Mouse (Mus musculus) cerebellum, postnatal 25 days (tissue): ENCODE measurements at regions not wholly inside any gene's neighbourhood (a gene's known extent, or its start where the extent isn't known, plus 50 kb on each side); places are given as distances from the start of the nearest gene placed in this dataset.

ENCODE experiments used
- DNase-seq, 2 experiments: peaks; one replicate each; pipeline ENCODE4 v3.0.0; 2021; ENCODE audit warnings: mixed read lengths in 2 of 2

DNA sequence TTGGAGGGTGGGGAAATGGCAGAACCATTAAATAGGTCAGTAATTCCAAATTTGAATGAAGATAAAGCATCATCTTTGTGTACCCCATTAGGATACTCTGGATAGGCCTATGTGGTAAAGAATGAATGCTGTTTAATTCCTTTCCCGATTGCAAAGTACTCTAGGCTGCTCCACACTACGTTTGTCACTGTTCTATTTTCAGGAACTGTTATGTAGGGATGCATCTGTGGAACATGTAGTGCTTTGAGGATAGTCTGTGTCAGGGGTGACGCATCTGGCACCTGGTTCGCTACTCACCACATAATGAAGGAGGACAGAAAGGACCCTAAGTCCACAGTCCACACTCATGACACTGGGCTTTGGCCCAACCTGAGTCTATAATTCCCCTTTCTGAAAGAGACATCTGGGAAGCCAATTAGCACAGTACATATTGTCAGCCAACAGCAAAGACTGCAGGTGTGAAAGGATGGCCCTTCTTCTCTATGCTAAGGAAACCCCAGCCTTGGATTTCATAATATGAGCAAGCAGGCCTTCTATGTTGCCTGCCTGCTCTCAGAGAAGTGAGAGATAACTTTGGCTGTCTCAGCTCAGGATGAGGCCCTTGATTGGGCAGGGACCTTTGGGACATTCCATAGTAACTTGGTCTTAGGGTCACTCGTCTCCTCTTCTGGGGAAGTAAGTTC lies 230.4 kb upstream of the Marcks start:
- DNase-seq: no peak

DNA sequence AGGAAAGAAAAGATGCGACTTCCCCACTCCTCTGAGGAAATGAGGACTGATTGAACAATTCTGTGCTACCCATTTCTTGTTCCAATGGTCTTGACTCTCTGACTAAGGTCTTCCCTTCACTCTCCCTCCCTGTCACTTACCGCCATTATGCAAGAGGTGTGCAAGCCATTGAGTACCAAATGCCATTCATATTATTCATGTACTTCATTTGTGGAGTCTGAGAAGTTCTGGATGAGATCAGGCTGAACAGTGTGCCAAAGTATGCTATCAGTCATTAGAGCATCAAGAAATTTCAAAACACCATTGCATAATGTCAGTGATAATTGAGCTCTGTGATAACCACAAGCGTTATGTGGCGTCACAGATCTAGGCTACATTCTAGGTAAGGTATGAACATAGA lies 229.1 kb upstream of the Marcks start:
- no peak for DNase-seq

DNA sequence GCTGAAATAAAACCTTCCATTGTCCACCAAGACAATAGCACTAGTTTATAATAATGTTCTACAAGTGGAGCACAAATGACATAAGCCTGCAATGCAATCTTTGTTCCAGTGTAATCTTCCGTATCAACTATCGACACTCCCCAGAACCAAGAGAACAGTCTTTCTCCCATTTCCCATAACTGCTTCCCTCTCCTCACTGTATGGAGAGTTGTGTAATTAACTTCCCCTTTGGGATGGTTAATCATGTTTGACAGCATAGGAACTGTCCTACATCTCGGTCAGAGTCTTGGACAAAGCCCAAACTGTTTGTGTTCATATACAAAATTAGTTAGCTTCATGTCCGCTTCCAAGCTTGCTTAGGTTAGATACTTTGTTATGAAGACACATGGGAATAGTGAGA lies 225.8 kb upstream of the Marcks start:
- no peak for DNase-seq

DNA sequence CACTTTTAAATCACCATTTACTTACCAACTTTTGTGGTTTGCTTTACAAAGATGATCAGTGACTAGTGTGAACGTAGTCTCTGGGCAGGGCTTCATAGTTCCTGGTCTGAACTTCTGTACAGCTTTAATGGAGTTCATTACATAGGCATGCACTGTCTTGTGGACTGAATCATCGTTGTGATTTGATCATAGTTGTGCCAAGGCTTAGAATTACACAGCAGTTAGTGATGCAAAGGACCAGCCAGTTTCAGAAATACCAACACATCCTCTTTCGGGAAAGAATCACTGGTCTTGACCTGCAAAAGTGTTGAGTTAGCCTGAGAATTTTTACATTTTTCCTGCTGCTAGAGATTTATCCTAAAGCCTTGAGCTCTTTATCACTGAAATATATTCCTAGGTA lies 222.3 kb upstream of the Marcks start:
- DNase-seq: no peak

DNA sequence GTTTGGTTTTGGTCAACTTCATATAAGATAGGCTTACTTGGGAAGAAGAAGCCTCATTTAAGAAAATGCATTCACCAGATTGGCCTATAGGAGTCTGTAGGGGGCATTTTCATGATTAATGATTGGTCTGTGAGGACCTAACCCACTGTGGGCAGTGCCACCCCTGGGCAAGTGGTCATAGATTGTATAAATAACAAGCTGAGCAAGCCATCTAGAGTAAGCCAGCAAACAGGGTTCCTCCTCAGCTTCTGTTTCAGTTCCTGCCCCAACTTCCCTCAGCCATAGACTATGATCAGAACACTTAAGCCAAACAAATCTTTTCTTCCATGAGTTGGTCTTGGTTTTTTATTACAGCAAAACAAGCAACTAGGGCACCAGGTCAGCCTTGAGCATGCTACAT lies 220.2 kb upstream of the Marcks start:
- DNase-seq: no peak

DNA sequence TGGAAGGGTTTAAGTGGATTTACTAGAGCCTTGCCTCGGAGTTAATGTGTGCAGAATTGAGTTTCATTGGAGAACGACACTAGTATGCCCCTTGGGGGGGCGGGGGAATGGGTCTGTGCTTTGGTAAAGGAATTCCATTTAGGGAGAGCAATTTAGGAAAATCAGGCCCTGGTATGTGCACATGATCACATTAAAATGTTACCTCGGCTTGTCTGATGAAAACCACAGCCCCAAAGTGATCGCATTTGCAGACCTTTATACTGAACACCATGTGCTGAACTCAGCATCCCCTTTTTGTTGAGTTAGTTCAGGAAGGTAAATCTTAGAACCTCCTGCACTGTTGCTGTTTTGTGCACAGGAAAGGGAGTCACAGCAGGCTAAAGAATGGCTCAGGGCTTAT lies 219.6 kb upstream of the Marcks start:
- DNase-seq: no peak

DNA sequence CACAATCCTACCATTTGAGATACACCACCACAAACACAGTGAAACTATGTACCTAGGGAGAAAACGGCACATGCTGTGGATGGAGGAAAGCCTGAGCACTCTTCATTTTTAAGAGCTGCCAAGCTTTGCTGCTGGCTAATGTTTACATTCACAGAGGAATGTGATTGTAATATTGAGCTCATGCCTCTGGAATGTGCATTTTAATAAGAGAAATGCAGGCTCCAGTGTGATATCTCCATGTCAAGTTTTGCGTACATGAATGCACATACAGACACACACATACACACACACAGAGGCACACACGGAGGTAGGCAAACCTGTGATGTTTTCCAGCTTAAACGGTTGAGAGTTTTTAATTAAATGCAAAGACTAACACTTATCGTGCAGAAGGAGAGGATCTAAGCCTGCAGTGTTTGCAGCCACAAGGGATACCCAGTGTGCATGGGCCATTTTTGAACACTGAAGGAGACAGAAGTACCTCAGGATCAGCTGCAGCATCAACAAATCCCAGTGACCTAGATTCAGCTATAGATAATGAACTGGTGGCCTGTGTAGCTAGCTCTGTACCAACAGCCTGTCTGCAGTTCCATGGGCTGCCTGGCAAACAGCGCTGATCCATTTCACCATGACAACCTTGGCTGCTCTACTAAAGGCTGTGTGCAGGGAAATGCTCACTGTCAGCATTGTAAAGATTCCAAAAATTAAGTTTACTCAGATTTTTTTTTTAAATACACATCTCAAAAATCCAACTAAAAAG lies 218.8 kb upstream of the Marcks start:
- DNase-seq: peak; percentile 50 to 60

DNA sequence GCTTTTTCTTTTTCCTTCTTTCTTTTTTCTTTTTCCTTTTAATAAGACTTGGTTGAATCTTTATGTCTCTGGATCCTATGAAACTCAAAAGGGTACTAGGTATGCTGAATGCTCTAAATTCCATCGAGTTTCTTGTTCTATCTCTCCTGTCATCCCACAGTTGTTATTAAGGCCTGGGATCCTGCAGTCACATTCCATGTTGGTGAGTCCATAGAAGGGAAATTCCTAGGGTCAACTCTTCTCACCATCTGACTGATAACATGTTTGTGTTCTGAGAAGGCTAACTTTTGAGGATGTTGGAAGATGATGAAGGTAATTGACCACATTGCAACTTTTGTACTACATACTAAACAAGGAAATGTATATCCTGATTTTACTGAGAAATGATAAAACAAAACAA lies 210.5 kb upstream of the Marcks start:
- DNase-seq: no peak

DNA sequence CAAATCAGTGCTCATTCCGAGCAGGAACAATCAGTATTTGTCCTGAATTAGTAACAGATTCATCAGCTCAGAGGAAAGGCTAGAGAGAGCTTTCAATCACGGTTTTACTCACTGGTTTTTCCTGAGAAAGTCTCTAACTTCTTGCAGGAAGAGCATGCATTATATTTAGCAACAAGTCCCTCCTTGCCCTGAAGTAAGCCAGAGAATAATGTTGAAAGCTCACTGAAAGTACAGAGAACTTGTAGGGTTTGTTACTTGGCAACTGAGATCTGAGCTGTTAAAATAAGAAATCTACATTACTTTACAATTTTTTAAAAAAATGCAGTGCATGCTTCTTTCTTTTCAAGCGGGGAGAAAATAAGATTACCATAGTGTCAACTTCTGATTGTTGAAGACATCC lies 209.7 kb upstream of the Marcks start:
- DNase-seq: no peak

DNA sequence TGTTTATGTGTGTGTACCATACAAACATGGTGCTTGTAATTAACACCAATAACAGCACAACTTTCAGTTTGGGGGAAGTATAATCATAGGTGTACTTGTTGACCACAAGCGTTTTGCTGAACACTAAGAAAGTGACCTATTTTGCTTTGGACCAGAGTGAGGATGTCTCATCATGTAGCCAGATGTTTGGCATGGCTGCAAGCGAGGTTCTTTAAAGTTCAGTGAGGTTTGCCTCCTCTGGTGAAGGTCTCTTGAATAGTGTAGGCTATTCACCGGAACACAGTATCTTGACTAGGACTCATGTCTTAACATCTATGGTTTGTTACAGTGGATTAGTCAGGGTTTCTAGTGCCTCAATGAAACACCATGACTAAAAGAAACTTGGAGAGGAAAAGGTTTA lies 208.9 kb upstream of the Marcks start:
- DNase-seq: no peak

DNA sequence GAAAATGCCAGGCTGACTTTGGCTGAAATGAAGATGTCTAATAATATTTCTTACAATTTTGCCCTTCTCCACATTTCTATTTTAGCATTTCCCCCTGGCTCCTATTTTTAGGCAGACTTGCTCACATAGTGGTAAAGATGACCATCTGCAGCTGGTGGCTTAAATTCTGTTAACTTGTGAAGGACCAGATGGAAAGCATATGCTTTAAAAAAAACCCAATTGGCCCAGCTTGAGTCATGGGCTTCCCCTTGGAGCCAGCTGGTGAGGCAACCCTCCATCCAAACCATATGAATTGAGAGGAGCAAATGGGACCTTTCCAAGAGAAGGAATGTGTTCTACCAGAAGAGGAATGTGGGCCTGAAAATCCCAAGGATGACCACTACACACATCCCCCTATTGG lies 204.0 kb upstream of the Marcks start:
- DNase-seq: peak; percentile 68 to 74

DNA sequence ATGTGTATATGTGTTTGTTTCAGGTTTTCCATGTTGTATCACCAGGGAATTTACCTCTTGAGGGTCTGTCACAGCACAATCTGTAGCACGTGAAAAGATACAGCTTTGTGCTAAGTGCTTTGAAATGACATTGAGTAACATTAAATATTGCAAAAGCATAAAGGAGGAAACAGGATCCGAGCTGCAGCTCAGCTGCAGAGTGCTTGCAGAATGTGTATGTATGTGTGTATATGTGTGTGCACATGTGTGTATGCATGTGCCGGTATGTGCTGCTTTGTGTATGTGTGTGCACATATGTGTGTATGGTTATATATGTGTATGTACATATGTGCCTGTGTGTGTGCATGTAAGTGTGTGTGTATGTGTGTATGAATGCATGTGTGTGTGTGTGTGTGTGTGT lies 200.9 kb upstream of the Marcks start:
- DNase-seq: no peak

DNA sequence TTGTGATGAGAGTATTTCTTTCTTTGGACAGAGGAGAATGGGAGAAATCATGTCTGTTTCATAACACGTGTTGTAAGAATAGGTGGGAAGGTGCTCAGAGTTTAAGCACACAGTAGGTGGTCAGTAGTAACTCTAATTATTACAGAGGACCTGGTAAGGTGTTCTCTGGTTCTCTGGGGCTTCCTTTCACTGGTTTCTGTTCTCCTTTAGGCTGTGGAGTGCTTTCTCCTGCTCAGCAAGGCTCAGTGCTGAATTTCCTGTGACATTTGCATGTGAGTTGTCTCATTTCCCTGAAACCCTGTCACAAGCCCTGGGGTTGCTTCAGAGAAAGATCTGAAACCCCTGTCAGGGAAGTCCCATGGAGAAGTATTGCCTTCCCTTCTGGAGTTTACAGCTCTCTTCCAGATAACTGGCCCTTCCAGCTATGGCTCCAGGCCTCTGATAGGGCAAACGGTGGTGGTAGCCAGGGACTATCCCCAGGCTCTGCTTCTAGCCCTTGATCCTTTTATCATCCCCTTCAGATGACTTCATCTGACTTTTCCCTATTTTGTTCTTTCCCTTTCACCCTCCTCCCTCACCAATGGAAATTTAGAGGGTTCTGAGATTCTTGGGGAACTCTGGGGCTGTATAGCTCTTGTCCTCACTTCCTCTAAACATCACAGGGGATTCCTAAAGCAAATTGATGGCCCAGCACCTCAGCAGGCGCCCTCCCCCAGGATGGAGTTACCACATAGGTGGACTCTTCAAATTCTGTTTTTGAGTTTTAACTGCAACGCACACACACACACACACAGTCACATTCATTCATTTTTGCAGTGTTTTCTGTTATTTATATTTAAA lies 199.6 kb upstream of the Marcks start:
- no peak for DNase-seq

DNA sequence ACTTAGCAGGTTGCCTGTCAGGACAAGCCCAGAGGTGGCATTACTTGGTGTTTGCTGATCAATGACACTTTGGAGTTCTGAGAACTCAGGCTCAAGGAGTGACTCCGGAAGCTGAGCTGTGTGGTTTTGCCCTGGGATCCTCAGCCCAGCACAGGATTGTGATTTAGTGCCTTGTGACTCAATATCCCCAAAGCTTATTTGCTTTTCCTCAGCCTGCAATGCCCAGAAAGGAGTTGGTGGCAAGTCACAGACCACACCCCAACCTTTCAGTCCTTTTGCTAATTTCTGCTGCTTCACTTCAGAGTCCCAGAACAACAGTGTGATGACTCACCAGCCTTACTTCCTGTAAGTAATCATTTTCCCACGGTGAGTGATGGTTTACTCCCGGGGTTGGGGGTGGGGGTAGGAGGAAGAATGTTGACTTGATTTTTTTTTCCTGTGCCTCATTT lies 198.5 kb upstream of the Marcks start:
- DNase-seq: no peak

DNA sequence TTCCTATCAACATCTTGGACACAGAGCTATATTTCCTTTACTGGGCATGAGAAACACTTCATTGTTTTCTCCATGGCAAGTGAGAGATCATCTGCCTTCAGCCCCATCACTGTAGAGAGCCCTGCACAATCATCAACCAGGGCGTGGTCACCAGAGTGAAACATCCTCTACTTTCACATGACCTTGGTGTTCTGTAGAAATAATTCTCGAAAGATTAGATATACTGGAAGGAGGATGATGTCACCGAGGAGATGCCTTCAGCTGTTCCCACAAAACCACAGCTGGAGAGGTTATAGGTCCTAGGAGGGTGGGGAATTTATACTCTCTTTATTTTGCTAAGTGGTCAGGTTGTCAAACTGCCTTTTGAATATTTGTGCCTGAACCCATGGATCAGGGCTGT lies 196.4 kb upstream of the Marcks start:
- no peak for DNase-seq

DNA sequence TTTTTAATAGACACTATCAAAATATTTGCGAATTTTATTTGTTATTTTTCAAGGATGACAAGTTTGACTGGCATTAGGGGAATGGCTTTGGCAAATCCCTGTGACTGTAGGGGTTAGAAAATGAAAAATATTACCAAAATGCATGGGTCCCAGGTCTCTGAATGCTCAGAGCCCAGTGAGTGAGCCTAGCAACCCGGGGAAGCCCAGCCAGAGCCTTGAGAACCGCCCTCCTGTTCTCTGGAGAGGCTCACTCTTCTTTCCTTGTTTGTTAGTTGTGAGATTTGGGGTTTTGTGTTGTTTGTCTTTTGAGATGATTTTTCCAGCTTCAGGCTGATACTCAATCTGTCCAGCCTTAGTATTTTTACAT lies 187.4 kb upstream of the Marcks start:
- DNase-seq: no peak

DNA sequence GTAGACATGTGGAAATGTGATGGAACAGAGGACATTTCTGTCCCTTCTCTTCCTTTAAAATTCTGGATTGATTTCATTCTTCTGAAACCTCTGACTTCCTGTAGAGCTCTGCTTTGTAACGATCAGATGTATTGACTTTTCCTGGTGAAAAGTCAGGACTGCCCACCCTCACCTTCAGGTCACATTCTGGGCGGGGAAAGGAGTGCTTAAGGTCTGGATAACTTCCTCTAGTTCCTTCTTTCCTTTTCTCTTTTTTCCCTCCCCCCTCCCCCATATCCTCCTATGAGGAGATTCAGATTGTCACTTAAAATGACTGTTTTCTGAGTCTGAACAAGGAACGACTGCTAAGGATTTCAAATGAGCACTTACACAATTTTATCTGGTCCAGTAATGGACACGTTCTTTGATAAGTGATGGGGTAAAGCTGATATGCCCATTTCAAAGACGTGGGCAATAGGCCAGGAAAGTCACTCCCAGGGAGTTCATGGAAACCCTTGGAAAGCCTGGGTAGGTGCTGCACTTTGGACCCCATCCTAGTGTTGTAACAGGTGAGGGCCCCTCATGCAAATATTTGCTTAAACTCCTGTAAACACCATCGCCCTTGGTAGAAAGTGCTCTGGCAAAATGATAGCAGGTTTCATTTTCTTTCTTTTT lies 186.9 kb upstream of the Marcks start:
- no peak for DNase-seq

DNA sequence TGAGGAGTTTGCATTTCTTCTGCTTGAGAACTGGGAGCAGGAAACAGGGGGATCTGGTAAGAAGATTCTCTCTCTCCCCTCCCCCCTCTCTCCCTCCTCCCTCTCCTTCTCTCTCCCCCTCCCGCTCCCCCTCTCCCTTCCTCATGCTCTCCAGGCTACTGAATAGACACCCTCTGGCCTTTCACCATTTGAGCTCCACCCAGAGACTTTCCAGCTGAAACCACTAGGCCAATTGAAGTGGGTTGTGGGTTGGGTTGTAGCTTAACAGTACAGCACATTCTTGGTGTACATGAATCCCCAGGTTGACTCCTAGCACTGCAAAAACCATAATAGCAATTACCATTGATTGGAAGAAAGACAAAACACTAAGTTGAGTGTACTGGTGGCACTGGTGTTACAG lies 185.0 kb upstream of the Marcks start:
- no peak for DNase-seq

DNA sequence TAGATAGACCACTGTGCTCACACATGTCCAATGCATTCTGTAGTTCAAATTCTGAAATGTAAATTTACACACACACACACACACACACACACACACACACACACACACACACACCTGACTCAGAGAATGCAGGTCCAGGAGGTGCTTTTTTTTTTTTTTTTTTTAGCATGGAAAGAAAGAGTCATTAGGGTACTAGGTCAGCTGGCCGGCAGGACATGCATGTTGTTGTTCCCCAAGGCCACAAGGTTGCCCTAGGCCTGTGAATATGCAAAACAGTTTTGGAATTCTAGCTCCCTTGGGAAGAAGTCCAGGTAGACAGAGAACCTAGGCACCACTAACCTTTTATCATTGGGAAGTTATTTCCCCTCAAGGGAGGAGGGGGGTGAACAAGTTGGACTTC lies 184.1 kb upstream of the Marcks start:
- no peak for DNase-seq

DNA sequence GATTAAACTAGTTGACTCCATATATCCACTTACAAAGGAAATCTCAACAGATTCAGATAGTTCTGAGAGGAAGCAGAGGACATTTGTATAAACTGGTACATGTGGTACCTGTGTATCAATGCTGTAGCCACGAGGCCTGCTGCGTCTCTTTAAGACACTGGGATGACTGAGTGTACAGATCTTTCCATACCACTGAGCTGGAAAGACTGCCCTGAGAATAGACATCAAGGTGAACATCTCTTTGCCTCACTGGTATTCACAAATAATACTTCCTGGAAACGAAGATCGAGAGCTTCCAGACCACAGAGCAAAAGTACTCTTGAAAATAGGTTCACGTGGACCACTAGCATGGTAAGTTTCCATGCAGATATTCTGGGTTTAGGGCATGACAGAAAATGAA lies 183.6 kb upstream of the Marcks start:
- DNase-seq: no peak

DNA sequence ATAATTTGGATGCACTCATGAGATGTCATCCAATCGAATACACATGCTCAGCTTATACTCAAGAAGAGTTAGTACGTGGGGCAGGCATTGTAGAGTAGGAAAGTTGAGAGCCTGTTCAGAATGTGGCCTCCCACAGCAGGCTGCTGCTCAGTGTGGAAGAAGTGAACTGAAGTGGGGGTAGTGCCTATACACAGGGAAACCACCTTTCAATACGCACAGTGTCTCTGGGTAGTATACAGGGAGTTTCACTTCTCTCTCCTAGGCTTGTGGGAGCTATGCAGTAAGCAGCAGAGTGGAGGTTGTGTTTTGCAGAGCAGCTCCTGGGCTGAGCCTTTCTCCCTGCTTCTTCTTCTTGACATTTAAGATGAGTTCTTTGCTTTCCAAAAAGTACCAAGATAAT lies 182.5 kb upstream of the Marcks start:
- DNase-seq: no peak

DNA sequence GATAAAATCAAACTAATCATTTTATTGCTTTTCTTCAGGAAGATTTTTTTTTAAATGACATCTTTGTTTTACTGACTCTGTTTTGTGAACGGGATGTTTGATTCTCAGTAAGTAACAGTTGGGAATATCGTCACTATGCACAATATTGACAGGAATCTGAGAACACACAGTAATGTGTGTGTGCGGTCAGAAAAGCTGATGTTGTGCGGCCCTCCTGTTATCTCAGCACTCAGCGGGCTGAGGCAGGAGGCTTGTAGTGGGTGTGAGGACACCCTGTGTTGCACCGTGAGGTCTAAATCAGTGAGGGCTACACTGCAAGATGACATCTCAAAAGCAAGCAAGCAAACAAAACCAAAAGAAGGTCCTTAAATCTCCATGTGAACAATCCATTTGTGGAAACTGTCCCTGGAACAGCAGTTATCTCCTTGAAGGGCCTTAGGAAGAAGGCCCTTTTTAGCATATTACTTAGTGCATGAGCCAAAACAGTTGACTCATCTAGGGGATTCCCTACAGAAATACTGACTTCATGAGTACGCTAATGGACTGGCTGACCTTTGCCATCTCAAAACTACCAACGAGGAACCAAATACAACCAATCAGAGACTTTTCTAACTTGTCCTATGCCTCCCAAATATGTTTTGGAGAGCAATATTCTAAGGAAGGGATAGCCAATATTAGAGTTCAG lies 181.2 kb upstream of the Marcks start:
- no peak for DNase-seq

DNA sequence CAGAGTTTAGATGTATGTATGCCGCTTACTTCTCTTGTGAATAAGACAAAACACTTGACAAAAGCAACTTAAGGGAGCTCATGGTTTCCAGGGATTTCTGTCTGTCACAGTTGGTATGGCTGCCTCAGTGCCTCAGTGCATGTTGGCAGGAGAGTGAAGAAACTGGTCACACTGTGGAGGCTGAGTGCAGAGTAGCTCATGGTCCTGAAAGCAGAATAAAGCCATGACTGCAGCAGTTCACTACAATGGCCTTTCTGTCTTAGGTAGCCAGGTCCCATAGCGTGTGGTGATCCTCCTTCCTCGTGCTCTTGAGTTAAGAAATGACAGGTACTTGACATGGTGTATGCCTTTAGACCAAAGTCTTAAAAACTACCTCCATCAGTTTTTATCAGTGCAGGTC lies 178.0 kb upstream of the Marcks start:
- no peak for DNase-seq
